Mouse (Mus musculus) liver, embryonic 16.5 days (tissue): ENCODE measurements at regions not wholly inside any gene's neighbourhood (a gene's known extent, or its start where the extent isn't known, plus 50 kb on each side); places are given as distances from the start of the nearest gene placed in this dataset.
"Not testable (repeated sequence)": the region's sequence is repeated elsewhere in the genome, so short reads cannot be mapped to it uniquely, and the experiment has no call there.

Source experiments
- ATAC-seq: fragments of 200-750 bp; cut with Nextera tagmentation; 2 replicates; pipeline ENCODE4 v1.8.0; 2017; ENCODE audit warnings: low read depth, mild to moderate bottlenecking, moderate number of reproducible peaks, moderate library complexity
- H3K27ac ChIP-seq: fragments of 300-500 bp; sonication (generic); 2 replicates; pipeline ENCODE4 v1.5.1; 2014; ENCODE audit warnings: mild to moderate bottlenecking, low read length
- H3K27me3 ChIP-seq: fragments of 300-500 bp; sonication (generic); 2 replicates; pipeline ENCODE4 v1.6.1; 2014; ENCODE audit warnings: low read depth, low read length, mixed read lengths; ENCODE audit not compliant: control insufficient read depth, insufficient read depth
- H3K36me3 ChIP-seq: fragments of 300-500 bp; sonication (generic); 2 replicates; pipeline ENCODE4 v1.6.1; 2014; ENCODE audit warnings: mild to moderate bottlenecking; ENCODE audit not compliant: control insufficient read depth, insufficient read depth
- H3K4me1 ChIP-seq: fragments of 300-500 bp; sonication (generic); 2 replicates; pipeline ENCODE4 v1.6.1; 2014; ENCODE audit warnings: low read depth, low read length, mixed read lengths; ENCODE audit not compliant: control insufficient read depth
- H3K4me2 ChIP-seq: fragments of 300-500 bp; sonication (generic); 2 replicates; pipeline ENCODE4 v1.6.1; 2014; ENCODE audit warnings: low read depth, low read length, mixed read lengths
- H3K4me3 ChIP-seq: fragments of 300-500 bp; sonication (generic); 2 replicates; pipeline ENCODE4 v1.5.1; 2014; ENCODE audit warnings: low read depth, mild to moderate bottlenecking, low read length
- H3K9ac ChIP-seq: fragments of 300-500 bp; sonication (generic); 2 replicates; pipeline ENCODE4 v1.6.1; 2014; ENCODE audit warnings: low read depth, low read length
- H3K9me3 ChIP-seq: fragments of 300-500 bp; sonication (generic); replicated peaks from 2 replicates; pipeline ENCODE4 v1.6.1; 2016; ENCODE audit warnings: low read length; ENCODE audit not compliant: control insufficient read depth
- WGBS: fragments of 180-500 bp; shearing (Covaris S2); extraction: QIAGEN DNeasy Blood & Tissue Kit; methylation state at CpG from one replicate; pipeline ENCODE4 v1.1.7; 2014; ENCODE audit not compliant: insufficient replicate concordance; 5-methylcytosine and 5-hydroxymethylcytosine counted together

DNA sequence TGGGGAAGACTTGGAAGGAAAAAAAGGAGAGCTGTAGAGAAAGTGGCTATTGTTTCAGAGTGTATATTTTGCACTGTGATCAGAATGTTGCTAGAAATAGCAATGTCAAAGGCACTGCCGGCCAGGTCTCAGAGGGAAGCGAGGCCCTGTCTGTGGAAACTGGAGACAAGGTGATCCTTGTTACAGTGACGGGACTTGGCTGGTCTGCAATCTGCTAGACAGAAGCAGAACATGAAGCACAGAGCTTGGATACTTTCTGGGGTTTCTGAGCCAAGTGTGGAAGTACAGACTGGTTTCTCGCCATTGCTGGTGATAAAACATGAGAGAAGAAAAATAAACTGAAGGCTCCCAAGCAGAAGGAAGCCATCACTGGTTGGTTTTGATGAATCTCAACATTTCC lies 198.3 kb upstream of the Slc7a14 start:
- Histone ChIP-seq H3K27me3 (no peaks in the 10 kb centered on the region), H3K4me1 (no peaks in the 10 kb centered on the region), H3K9me3 (no peaks in the 10 kb centered on the region), H3K36me3 (no peaks in the 10 kb centered on the region), H3K27ac (no peak overlapping the region), H3K4me2 (no peak overlapping the region), H3K4me3 (no peak overlapping the region), H3K9ac (no peak overlapping the region)
- ATAC-seq = no peak
- 64% methylated on average over 4 of the region's 4 CpGs for WGBS

DNA sequence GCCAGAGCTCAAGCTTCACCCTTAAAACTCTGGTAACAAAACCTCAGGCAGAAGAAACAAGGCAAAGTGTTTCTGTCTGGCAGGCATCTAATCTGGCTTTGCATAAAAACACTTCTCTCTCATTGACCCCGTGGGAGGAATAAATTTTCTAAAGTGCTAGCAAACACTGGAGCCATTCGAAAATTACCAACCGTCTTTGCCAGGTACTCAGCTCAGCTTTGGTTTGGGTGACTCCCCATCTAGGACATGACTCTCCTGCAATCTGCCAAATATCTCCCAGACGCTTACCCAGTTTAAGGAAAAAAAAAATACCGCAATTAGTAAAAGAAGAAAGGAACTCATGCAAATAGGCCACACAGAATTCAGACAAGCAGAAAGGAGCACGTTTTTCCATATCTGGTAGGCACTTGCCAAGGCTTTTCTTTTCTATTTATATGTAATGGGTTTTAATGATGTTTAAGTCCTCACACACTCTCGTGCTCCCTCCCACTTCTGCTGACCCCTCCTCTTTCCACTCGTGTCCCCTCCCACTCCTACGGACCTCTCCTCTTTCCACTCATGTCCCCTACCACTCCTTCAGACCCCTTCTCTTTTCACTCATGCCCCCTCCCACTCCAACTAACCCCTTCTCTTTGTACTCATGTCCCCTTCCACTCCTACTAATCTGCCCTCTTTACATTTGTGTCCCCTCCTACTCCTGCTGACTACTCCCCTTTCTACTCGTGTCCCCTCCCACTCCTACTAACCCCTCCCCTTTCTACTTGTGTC lies 189.2 kb upstream of the Slc7a14 start:
- 59% methylated on average over 10 of the region's 10 CpGs for WGBS
- Histone ChIP-seq H3K4me3 (no peak overlapping the region), H3K27ac (no peak overlapping the region), H3K27me3 (no peaks in the 10 kb centered on the region), H3K4me1 (no peaks in the 10 kb centered on the region), H3K36me3 (no peaks in the 10 kb centered on the region), H3K9ac (no peak overlapping the region), H3K4me2 (no peak overlapping the region), H3K9me3 (no peaks in the 10 kb centered on the region; the same call in 1 of the 2 replicates)
- no peak for ATAC-seq

DNA sequence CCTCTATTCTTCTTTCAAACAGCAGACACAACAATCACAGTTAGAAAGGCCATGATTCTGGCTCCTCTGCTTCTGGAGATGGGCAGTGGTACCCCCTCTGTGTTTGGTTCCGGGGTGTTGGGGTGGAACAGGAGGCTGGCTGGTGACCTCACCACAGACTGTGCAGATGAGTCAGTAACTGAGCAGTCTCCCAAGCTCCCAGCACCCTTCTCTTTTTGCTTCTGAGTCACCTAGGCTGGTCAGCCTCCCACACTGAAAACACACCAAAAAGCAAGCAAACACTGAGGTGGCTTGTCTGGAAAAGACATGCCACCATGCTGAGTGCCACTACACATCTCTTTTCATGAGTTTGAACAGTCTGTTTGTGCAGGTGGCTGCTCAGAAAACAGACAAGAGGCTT lies 185.1 kb upstream of the Slc7a14 start:
- no peaks in the 10 kb centered on the region for H3K36me3 ChIP-seq
- WGBS = 53% methylated on average over 1 of the region's 1 CpGs

DNA sequence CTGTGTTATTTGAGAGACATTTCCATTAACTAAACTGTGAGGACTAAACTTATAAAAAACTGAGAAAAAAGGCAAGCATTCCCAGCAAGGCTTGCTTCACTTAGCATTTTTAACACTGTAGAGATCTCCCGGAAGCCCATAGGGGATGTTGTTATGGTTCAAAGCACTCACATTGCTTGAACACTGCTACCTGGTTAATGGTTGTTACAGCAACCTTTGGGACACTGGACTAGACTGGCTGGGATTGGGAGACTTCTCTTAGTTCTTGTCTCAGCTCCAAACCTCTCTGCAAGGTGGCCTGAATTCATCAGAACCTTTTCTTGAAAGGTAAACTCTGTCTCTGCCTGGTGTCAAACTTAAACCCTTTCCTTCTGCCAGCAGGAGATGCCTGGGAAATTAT lies 184.5 kb upstream of the Slc7a14 start:
- Histone ChIP-seq H3K36me3 (no peaks in the 10 kb centered on the region), H3K27ac (no peak overlapping the region), H3K27me3 (no peaks in the 10 kb centered on the region), H3K9ac (no peak overlapping the region), H3K4me2 (no peak overlapping the region), H3K4me3 (no peak overlapping the region), H3K4me1 (no peaks in the 10 kb centered on the region), H3K9me3 (no peaks in the 10 kb centered on the region; the same call in 1 of the 2 replicates)
- WGBS = 48% methylated on average over 1 of the region's 1 CpGs
- no peak for ATAC-seq

More for the DNA sequence above, 185.1 kb upstream of the Slc7a14 start:
- Histone ChIP-seq H3K4me2 (no peak overlapping the region), H3K9me3 (no peaks in the 10 kb centered on the region; the same call in 1 of the 2 replicates), H3K27me3 (no peaks in the 10 kb centered on the region), H3K4me1 (no peaks in the 10 kb centered on the region), H3K4me3 (no peak overlapping the region), H3K27ac (no peak overlapping the region), H3K9ac (no peak overlapping the region)
- ATAC-seq = no peak

DNA sequence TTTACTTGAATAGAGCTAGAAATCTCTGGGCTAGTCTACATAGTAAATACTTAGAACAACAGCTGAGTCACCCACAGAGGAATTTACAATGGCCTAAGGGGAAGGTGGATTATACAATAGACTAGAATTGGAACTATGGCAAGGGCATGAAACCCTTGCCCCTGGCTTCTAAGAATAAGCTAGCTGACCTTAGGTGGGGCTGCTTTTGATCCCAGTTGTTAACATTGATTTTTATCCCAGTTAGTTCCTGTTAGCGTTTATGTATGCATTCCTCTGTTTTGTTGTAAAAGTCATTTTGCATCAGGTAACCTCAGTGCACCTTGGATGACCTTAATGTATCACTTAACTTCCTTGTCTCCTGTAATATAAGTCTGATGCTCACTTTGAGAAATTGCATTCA lies 181.6 kb upstream of the Slc7a14 start:
- not testable (repeated sequence) for H3K27ac ChIP-seq, H3K27me3 ChIP-seq, H3K36me3 ChIP-seq, H3K4me1 ChIP-seq, H3K9me3 ChIP-seq, H3K9ac ChIP-seq, H3K4me2 ChIP-seq, ATAC-seq, H3K4me3 ChIP-seq
- WGBS = 63% methylated on average over 1 of the region's 1 CpGs

DNA sequence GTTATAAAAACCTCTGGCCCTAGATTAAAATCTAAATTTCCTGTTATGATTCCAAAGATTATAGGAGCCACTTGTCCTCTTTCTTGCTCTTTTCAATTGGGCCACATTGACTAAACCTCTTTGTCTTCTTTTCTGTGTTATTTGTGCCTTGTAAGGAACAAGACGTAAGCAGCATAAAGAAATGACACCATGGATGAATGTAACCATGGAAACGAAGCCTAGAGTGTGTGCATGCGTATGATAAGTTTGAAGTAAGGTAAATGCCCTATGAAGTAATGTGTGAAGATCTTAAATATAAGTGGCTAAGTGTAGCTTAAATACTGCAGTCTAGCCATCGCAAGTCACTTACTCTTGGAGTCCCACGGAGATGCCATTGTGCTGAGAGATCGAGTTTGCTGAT lies 177.4 kb upstream of the Slc7a14 start:
- H3K9ac ChIP-seq = no peak overlapping the region
- H3K36me3 ChIP-seq = no peaks in the 10 kb centered on the region
- no peaks in the 10 kb centered on the region for H3K9me3 ChIP-seq
- no peak overlapping the region for H3K4me3 ChIP-seq
- no peak overlapping the region for H3K27ac ChIP-seq
- ATAC-seq = no peak
- 69% methylated on average over 6 of the region's 6 CpGs for whole genome bisulfite sequencing
- H3K4me2 ChIP-seq = no peak overlapping the region
- no peaks in the 10 kb centered on the region for H3K27me3 ChIP-seq
- no peaks in the 10 kb centered on the region for H3K4me1 ChIP-seq

DNA sequence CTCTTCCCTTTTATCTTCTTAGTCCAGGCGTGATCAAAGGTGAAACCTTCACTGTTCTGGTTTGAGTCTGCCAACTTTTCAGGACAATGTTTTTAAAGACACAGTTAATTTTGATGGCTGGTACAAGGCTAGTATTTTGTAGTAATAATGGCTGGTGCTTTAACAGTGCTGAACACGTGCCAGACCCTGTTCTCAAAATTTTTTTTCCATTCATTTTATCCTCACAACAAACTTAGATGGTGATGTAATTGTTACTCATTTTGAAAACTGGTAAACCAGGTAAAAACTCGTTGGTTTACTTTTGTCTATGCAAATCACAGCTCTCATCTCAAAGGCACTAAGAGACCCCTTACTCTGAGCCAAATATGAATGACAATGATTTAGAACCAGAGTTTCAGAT lies 171.8 kb upstream of the Slc7a14 start:
- Histone ChIP-seq H3K27ac (no peak overlapping the region), H3K4me1 (no peaks in the 10 kb centered on the region), H3K4me2 (no peak overlapping the region), H3K36me3 (no peaks in the 10 kb centered on the region), H3K9me3 (no peaks in the 10 kb centered on the region), H3K4me3 (no peak overlapping the region), H3K9ac (no peak overlapping the region), H3K27me3 (no peaks in the 10 kb centered on the region)
- 21% methylated on average over 3 of the region's 3 CpGs for WGBS
- no peak for ATAC-seq

DNA sequence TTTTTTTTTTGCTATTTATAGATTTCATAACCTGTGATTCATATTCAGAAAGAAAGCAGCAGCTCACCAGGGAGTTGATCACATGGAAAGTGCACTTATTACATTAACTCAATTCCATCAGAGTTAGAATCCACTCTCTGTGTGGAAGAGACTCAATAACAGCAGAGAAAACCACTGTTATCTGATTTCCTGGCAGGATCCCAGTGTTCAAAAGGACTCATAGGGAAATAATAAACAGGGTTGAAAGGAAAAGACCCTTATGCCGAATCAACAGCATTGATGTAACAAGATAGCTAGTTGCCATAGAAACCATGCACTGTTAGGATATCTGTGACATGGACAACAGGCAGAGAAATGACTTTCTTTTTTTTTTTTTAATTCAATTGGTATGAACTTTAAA lies 157.7 kb upstream of the Slc7a14 start:
- no peak for ATAC-seq
- H3K9me3 ChIP-seq = no peaks in the 10 kb centered on the region
- H3K4me2 ChIP-seq = no peak overlapping the region
- no peak overlapping the region for H3K4me3 ChIP-seq
- no peaks in the 10 kb centered on the region for H3K27me3 ChIP-seq
- no peak overlapping the region for H3K9ac ChIP-seq
- H3K27ac ChIP-seq = no peak overlapping the region
- WGBS = 11% methylated on average over 1 of the region's 1 CpGs
- H3K4me1 ChIP-seq = no peaks in the 10 kb centered on the region
- H3K36me3 ChIP-seq = no peaks in the 10 kb centered on the region

DNA sequence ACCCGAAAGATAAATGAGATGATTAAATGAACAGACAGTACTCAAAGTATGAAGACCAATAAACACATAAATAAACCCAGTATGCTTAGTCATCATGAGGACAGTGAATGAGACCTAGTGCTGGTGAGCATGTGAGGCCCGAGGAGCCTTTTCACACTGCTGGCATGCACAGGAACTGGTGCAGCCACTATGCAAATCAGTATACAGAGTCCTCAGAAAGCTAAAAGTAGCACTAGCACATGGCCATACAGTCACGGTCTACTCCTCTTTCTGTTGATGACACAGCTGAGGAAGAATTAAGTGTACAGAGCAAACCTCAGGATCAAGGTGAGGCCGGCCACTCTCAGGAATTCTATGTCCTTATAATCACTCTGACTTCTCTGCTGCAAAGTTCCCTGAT lies 154.1 kb upstream of the Slc7a14 start:
- 41% methylated on average over 4 of the region's 4 CpGs for WGBS
- no peak overlapping the region for H3K27ac ChIP-seq

More for the DNA sequence above, 154.1 kb upstream of the Slc7a14 start:
- no peaks in the 10 kb centered on the region for H3K27me3 ChIP-seq
- no peak overlapping the region for H3K9ac ChIP-seq
- no peaks in the 10 kb centered on the region for H3K36me3 ChIP-seq
- H3K4me1 ChIP-seq = no peaks in the 10 kb centered on the region
- H3K4me2 ChIP-seq = no peak overlapping the region
- no peaks in the 10 kb centered on the region for H3K9me3 ChIP-seq
- no peak for ATAC-seq
- no peak overlapping the region for H3K4me3 ChIP-seq
